Mouse (Mus musculus): ENCODE measurements around the gene 2410004P03Rik. TPM values are rescaled to one million over a fixed set of nuclear protein-coding genes. Genes with fewer than 3 reads are reported as not detected.

The 2410004P03Rik gene
- not detected for polyA plus RNA-seq (2014; fragmentation: Illumina TruSeq; extraction: RNeasy Lipid Tissue Mini Kit (QIAGEN cat#74804); ENCODE audit: low replicate concordance)

DNA sequence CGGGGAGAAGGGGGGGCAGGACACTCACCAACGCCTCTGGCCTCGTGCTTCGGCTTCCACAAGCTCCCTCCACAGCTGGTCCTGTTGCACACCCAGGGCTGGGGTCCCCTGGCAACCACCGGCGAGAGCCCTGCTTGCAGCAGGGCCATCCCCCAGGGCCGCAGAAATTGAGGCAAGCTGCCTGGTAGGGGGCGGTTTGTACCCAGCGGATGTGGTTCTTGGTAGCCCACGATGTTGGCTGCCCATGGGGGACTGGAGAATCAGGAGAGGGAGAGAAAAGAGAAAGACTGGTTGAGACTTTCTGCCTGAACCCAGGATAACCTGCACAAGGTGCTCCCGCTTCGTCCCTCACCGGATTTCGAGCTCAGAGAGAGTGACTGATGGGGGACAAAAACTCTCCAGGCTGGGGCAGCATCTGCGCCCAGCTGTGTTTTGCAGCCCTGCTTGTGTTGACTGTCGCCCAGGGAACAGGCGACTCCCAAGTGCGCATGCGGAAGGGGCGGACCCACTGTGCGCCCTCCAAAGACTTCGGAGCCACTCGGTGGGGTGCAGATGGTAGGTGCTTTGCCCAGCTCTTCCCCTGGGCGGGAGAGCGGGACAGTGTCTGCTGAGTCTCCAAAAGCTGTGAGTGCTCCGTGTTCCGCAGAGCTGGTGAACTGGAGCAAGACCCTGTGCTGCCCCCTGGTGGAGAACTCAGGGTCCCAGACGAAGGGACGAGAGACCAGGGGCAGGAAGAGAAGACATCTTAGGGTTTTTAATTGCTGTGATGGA, at the start of gene 2410004P03Rik:
Gene 2410004P03Rik, minus strand, starts transcription at position 628 of the 771 bp plus-strand sequence.

DNA sequence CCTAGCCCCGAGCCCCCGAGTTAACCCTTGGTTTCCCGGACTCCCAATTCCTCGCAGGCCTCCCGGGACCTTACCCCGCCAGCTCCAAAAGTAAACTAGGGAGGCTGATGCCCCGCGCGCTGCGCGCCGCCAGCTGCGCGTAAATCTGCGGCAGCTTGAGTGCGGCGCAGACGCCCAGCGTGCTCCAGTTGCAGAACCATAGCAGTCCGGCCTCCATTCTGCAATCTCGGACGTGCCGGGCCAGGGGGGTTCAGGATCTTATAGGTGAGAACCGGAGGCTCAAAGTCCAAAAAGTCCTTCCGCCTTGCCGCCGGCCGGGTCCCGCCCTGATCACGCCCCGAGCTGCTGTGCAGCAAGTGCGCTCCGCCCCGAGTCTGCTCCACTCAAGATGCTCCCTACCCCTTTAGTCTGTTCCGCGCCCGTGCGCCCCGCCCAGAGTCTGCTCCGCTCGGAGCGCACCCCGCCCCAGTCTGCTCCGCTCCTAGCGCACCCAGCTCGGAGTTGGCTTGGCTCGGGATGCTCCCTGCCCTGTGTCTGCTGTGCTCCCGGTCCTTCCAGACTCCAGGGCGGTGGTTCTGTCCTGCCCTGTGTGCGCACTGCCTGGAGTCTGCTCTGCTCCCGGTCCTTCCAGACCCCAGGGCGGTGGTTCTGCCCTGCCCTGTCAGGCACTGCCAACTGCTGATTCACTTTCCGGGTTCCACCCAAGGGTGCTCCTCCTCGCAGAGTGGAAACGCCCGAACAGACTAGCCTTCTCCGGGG, 11.6 kb downstream of the 2410004P03Rik start, which contains the start of gene Pqlc3:
Gene Pqlc3, minus strand, starts transcription at position 670 of the 759 bp plus-strand sequence.

Other genes with a start within 250 kb of the 2410004P03Rik start
- 3.4 TPM for gene Greb1, start 210.8 kb downstream of the 2410004P03Rik start, polyA plus RNA-seq (2014; fragmentation: Illumina TruSeq; extraction: RNeasy Lipid Tissue Mini Kit (QIAGEN cat#74804); ENCODE audit: low replicate concordance)
- gene E2f6, start 200.8 kb downstream of the 2410004P03Rik start, polyA plus RNA-seq (2014; fragmentation: Illumina TruSeq; extraction: RNeasy Lipid Tissue Mini Kit (QIAGEN cat#74804); ENCODE audit: low replicate concordance) = 21.0 TPM
- 182 TPM for gene Rock2, start 116.8 kb downstream of the 2410004P03Rik start, polyA plus RNA-seq (2014; fragmentation: Illumina TruSeq; extraction: RNeasy Lipid Tissue Mini Kit (QIAGEN cat#74804); ENCODE audit: low replicate concordance)
- gene Pqlc3, start 11.3 kb downstream of the 2410004P03Rik start, polyA plus RNA-seq (2014; fragmentation: Illumina TruSeq; extraction: RNeasy Lipid Tissue Mini Kit (QIAGEN cat#74804); ENCODE audit: low replicate concordance) = 29.9 TPM
- 0.89 TPM for gene Kcnf1, start 165.2 kb upstream of the 2410004P03Rik start, polyA plus RNA-seq (2014; fragmentation: Illumina TruSeq; extraction: RNeasy Lipid Tissue Mini Kit (QIAGEN cat#74804); ENCODE audit: low replicate concordance)

Measured in small intestine, adult 10 weeks (tissue).